Mouse (Mus musculus) lung, postnatal 0 days (tissue): ENCODE measurements around the gene Rnf5. TPM values are rescaled to one million over a fixed set of nuclear protein-coding genes. Genes with fewer than 3 reads are reported as not detected.
A peak's percentile ranks its signal among the peaks of the same experiment; 100 is the strongest.

Source experiments
- ATAC-seq: fragments of 200-750 bp; cut with Nextera tagmentation; 2 replicates; pipeline ENCODE4 v1.8.0; 2017; ENCODE audit warnings: moderate library complexity
- DNase-seq: peaks from one replicate; pipeline ENCODE4 v3.0.0-alpha.2; 2016; ENCODE audit warnings: low spot score
- H3K27ac ChIP-seq: fragments of 300-500 bp; sonication (generic); 2 replicates; pipeline ENCODE4 v1.5.1; 2014; ENCODE audit warnings: antibody characterized with exemption, mild to moderate bottlenecking, low read length, mixed read lengths
- H3K27me3 ChIP-seq: fragments of 300-500 bp; sonication (generic); replicated peaks from 2 replicates; pipeline ENCODE4 v1.6.1; 2014; ENCODE audit warnings: low read length, mixed read lengths; ENCODE audit not compliant: insufficient read depth
- H3K36me3 ChIP-seq: fragments of 300-500 bp; sonication (generic); 2 replicates; pipeline ENCODE4 v1.6.1; 2014; ENCODE audit warnings: low read length, mixed read lengths; ENCODE audit not compliant: insufficient read depth
- H3K4me1 ChIP-seq: fragments of 300-500 bp; sonication (generic); 2 replicates; pipeline ENCODE4 v1.6.1; 2014; ENCODE audit warnings: antibody characterized with exemption, low read depth, low read length, mixed read lengths; ENCODE audit not compliant: insufficient read depth
- H3K4me2 ChIP-seq: fragments of 300-500 bp; sonication (generic); replicated peaks from 2 replicates; pipeline ENCODE4 v1.6.1; 2014; ENCODE audit warnings: low read depth, mild to moderate bottlenecking, low read length, moderate library complexity, mixed read lengths
- H3K4me3 ChIP-seq: fragments of 300-500 bp; sonication (generic); 2 replicates; pipeline ENCODE4 v1.5.1; 2014; ENCODE audit warnings: low read depth, low read length
- H3K9ac ChIP-seq: fragments of 300-500 bp; sonication (generic); replicated peaks from 2 replicates; pipeline ENCODE4 v1.6.1; 2014; ENCODE audit warnings: low read depth, mild to moderate bottlenecking
- H3K9me3 ChIP-seq: fragments of 300-500 bp; sonication (generic); 2 replicates; pipeline ENCODE4 v1.6.1; 2016; ENCODE audit warnings: low read length, mixed read lengths
- CTCF ChIP-seq: IDR thresholded peaks from 2 replicates; pipeline ENCODE4 v1.5.1; 2016; ENCODE audit warnings: antibody characterized with exemption, mild to moderate bottlenecking
- EP300 ChIP-seq: IDR thresholded peaks from 2 replicates; pipeline ENCODE4 v1.6.1; 2016; ENCODE audit warnings: antibody characterized with exemption, mild to moderate bottlenecking, control low read depth
- WGBS: fragments of 180-500 bp; shearing (Covaris S2); extraction: QIAGEN DNeasy Blood & Tissue Kit; methylation state at CpG from one replicate; pipeline ENCODE4 v1.1.7; 2014; 5-methylcytosine and 5-hydroxymethylcytosine counted together
- polyA plus RNA-seq: library from polyadenylated mRNA; unstranded; fragments of >200 nt; fragmentation: Nextera tagmentation; extraction: Ambion mirVana; gene quantifications from 2 replicates; pipeline ENCODE4 v1.2.1, GENCODE M21; 2015

The Rnf5 gene
- polyA plus RNA-seq, 1 experiment from 2014 or later: 81.5 TPM

DNA sequence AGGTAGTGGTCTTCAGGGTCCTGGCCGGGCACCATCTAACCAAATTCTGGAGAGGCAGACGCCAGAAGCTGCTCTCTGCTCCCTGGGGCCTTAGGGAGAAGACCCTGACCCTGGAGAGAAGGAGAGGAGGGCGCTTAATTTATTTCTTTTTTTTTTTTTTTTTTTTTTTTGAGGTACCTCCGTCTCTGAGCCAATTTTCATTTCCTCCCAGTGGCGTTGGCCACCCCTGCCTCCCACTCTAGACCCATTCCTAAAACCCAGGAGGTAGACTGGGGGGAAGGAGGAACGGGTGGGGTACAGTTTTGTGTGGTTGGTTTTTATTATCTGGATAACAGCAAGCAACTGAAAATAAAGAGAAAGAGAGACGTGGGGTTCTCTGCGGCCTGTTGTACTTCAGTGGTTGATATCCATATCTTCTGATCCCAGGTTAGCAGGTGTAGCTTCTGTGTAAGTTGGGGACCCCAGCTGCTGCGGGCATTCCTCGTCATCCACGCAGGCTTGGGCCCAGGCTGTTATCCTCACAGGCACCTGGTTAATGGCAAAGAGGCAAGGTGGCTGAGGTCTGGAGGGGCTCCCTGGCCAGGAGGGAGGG is 9.7 kb upstream of the Rnf5 start:
- no peak for DNase-seq
- Histone ChIP-seq H3K9ac (no peak overlapping the region), H3K36me3 (peaks cover 26% of the 10 kb centered on the region), H3K27me3 (no peaks in the 10 kb centered on the region), H3K9me3 (no peaks in the 10 kb centered on the region), H3K4me3 (no peak overlapping the region), H3K27ac (no peak overlapping the region), H3K4me1 (0 out of 2 replicates have a peak, but pooled peaks cover 5% of the 10 kb centered on the region), H3K4me2 (no peak overlapping the region)
- 75% methylated on average over 11 of the region's 11 CpGs for WGBS
- no peak for ATAC-seq
- TF ChIP-seq EP300 (no peak), CTCF (no peak)

DNA sequence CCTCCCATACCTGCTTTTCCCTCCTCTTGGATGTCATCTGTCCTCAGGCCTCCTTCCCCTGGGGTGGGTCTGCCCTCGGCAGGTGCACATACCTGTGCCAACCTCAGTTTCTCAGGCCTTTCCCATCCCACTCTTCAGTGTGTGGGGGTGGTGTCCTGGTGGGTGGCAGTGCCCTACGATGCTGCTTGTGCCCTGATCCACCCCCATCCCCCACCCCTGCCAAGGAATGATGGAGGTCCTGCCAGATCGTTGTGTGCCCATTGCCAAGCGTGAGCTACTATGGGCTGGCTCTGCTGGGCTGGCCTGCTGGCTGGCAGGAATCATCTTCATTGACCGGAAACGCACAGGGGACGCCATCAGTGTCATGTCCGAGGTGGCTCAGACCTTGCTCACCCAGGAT is 7.6 kb upstream of the Rnf5 start:
- Histone ChIP-seq H3K27ac (no peak overlapping the region), H3K36me3 (peaks cover 19% of the 10 kb centered on the region), H3K4me3 (no peak overlapping the region), H3K9ac (no peak overlapping the region), H3K4me1 (0 out of 2 replicates have a peak, but pooled peaks cover 5% of the 10 kb centered on the region), H3K4me2 (no peak overlapping the region), H3K27me3 (no peaks in the 10 kb centered on the region), H3K9me3 (no peaks in the 10 kb centered on the region)
- no peak for ATAC-seq
- DNase-seq: no peak
- WGBS: 87% methylated on average over 8 of the region's 8 CpGs
- TF ChIP-seq CTCF (no peak), EP300 (no peak)

DNA sequence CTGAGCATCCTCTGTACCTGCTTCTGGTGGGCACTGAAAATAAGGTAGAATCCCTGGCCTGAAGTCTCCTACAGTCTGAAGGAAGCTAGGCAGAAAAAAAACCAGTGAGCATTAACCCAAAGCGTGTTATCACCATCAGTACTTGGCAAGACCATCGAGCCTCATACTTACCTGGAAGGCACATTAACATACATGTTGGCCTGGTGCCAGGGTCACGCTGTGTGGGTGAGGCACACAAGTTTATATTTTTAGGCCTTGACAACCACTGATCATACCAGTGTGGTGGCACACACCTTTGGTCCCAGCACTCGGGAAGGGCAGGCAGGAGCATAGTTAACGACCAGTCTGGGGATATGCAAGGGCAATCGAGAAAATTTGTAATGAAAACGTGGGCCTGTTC is 4.5 kb upstream of the Rnf5 start:
- no peak for TF ChIP-seq CTCF
- TF ChIP-seq EP300: no peak
- Histone ChIP-seq H3K4me3 (no peak overlapping the region), H3K9ac (no peak overlapping the region), H3K36me3 (peaks cover 11% of the 10 kb centered on the region), H3K27ac (no peak overlapping the region), H3K9me3 (no peaks in the 10 kb centered on the region), H3K4me1 (peaks cover 12% of the 10 kb centered on the region), H3K4me2 (no peak overlapping the region), H3K27me3 (no peaks in the 10 kb centered on the region)
- no peak for DNase-seq
- 66% methylated on average over 7 of the region's 7 CpGs for WGBS
- no peak for ATAC-seq

DNA sequence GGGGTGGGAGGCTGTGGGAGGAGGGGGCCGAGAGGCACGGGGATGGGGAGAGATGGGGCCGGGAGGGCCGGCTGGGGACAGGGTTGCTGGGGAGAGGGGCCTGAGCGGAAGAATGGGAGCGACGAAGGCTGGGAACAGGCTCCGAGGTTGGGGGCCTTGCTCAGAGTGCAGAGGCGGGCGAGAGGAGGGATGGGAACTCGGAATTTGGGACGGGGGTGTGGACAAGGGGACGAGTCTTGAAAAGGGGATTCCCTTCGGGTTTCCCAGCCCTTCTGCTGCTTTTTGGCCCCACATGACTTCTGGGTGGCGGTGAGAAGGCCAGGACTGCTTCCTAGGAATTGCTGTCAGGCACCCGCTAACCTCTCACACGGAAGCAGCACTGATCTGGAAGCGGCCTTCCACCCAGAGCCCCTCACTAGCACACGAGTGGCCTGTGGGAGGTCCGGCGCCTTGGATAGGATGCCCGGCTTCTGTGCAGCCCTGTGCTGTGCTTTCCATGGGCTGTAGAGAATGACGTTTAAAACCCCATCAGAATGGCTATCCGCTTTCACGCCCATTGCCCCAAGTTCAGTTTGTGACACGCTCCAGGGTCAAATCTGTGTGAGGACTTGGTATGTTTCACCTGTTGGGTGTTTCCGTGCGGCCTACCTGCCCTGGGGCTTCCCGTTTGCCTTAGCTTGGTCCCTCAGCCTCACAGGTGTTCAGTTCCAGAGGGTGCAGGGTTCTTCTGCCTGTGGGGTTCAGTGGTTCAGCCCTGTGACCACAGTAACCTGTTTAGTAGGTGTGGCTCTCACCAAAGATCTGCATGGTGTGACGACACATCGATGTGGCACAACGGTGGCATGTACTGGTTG is 2.9 kb upstream of the Rnf5 start:
- 10% methylated on average over 29 of the region's 32 CpGs for WGBS
- no peak for TF ChIP-seq CTCF
- no peak for TF ChIP-seq EP300
- DNase-seq (peak; percentile 46), ATAC-seq (no peak)
- peak overlapping the region; percentile 74 for H3K9ac ChIP-seq
- H3K4me2 ChIP-seq: peak overlapping the region; percentile 96
- H3K27ac ChIP-seq: peak overlapping the region; percentile 96
- H3K4me1 ChIP-seq: peaks cover 21% of the 10 kb centered on the region
- no peaks in the 10 kb centered on the region for H3K27me3 ChIP-seq
- H3K9me3 ChIP-seq: no peaks in the 10 kb centered on the region
- H3K36me3 ChIP-seq: peaks cover 3% of the 10 kb centered on the region; the same call in 1 of the 2 replicates
- H3K4me3 ChIP-seq: peak overlapping the region; percentile 81

DNA sequence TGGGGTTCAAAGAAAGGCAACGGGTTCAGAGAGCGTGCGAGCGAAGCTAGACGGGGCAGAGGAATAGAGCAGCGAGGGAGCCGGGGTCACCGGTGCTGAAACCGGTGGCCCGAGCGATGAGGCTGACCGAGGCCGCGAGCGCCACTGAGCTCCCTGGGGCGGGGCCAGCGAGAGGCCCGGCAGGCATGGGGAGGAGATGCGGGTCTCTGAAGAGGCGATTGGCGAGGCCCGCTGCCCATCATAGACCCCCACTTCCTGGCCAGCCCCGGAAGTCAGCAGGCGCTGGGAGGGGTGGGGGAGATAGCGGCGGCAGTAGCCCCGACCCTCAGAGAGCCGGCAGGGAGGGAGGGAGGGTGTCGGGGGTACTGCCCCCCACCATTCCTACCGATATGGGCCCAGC is 2.1 kb upstream of the Rnf5 start:
- Histone ChIP-seq H3K4me2 (peak overlapping the region; percentile 96), H3K9ac (peak overlapping the region; percentile 74), H3K27me3 (no peaks in the 10 kb centered on the region), H3K4me1 (peaks cover 21% of the 10 kb centered on the region), H3K36me3 (no peaks in the 10 kb centered on the region), H3K9me3 (no peaks in the 10 kb centered on the region), H3K4me3 (peak overlapping the region; percentile 81), H3K27ac (peak overlapping the region; percentile 96)
- DNase-seq (peak; percentile 97), ATAC-seq (peak; percentile 33)
- TF ChIP-seq EP300: no peak
- TF ChIP-seq CTCF: no peak
- WGBS: 3% methylated on average over 20 of the region's 30 CpGs

DNA sequence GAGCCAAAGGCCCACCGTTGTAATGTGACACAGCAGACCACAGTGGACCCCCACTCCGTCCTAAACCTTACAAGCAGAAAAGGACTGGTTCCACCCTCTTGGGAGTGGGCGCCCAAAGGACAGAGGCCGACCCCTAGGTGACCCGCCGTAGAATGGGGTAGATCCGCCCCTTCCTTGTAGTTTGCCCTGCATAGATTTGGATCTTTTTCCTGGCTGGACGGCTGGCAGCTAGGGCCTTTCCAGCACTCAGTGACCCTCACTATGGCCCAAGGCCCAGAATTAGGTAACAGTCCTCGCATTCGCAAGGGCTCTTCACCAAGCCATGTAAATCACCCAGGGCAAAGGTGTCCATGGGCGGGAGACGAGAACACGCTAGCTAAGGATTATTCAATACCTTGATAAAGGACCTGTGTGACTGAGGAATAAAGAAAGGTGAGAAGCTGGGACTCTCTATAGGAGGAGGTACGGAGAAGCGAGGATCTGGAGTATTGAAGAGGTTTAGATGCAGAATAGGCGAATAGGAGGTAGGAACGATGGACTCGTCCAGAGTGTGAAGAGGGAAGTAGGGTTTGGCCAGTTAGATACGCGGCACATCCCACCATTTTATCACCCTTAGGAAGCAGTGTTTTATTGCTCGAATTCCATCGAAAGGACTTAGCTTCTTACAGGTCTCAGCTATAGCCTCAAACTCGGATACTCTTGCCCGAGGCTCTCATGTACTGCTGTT is 1.2 kb upstream of the Rnf5 start:
- H3K4me1 ChIP-seq: peaks cover 21% of the 10 kb centered on the region
- H3K4me3 ChIP-seq: peak overlapping the region; percentile 81
- H3K9ac ChIP-seq: peak overlapping the region; percentile 36
- TF ChIP-seq CTCF: no peak
- TF ChIP-seq EP300: 0 out of 2 replicates have a peak, but pooled peaks have one; percentile 1
- peak; percentile 89 for DNase-seq
- WGBS: 13% methylated on average over 24 of the region's 24 CpGs
- H3K27me3 ChIP-seq: no peaks in the 10 kb centered on the region
- H3K36me3 ChIP-seq: no peaks in the 10 kb centered on the region
- peak overlapping the region; percentile 96 for H3K27ac ChIP-seq
- H3K4me2 ChIP-seq: peak overlapping the region; percentile 96
- H3K9me3 ChIP-seq: no peaks in the 10 kb centered on the region
- ATAC-seq: peak; percentile 1; the same call in 1 of the 2 replicates
